Mouse (Mus musculus): Measurements from ENCODE around the gene Apbb1.

The Apbb1 gene

GRCm38 (mm10) chr7:105570756-105571155 lies 10.7 kb downstream of the Apbb1 start:
- DNase-seq (ENCODE audit: low spot score), result no peak

DNA sequence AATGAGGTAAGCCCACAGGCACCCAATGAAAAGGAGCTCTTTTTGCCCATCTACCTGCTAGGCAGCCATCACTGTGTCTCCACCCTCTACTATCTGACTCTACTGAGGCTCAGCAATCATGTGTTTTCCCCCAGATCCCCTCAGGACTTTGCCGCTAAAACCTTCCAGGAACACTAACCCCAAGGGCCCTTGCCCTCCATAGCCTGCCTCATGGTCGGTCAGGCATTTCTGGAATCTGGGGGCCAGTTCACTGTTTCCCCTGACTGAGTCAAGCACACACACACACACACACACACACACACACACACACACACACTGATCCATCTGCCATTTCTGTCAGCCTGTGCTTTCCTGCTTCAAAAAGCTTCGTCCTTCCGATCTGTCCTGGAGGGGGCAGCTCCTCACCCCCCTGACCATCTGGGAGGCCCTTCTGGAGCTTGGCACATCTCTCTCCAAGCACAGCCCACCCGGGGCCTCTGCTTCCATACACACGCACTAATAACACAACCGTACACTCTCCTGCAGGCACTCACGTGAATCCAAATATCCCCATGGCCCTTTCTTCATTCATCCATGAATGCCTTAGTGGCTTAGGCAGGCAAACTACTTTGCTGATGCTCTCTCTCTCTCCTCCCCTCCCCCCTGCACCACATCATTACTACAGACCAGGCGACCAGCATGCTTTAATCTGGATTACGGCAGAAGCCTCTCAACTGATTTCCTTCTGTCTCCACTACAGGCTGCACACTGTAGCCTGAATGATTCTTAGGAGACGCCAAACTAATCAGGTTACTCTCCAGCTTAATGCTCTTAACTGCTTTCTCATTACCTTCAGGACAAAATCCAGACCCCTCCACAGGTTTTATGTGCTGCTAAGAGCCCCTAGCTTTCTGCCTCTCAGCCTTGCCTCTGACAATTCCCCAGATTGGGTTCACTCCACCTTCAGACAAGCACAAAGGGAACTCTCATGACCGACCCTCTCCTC lies 11.6 kb downstream of the Apbb1 start:
- DNase-seq (ENCODE audit: low spot score), result no peak

- DNase-seq (ENCODE audit: low spot score), result no peak
Measured at GRCm38 (mm10) chr7:105568988-105569471, 12.4 kb downstream of the Apbb1 start.

GRCm38 (mm10) chr7:105568583-105568982 lies 12.9 kb downstream of the Apbb1 start:
- no peak for DNase-seq (ENCODE audit: low spot score)

DNA sequence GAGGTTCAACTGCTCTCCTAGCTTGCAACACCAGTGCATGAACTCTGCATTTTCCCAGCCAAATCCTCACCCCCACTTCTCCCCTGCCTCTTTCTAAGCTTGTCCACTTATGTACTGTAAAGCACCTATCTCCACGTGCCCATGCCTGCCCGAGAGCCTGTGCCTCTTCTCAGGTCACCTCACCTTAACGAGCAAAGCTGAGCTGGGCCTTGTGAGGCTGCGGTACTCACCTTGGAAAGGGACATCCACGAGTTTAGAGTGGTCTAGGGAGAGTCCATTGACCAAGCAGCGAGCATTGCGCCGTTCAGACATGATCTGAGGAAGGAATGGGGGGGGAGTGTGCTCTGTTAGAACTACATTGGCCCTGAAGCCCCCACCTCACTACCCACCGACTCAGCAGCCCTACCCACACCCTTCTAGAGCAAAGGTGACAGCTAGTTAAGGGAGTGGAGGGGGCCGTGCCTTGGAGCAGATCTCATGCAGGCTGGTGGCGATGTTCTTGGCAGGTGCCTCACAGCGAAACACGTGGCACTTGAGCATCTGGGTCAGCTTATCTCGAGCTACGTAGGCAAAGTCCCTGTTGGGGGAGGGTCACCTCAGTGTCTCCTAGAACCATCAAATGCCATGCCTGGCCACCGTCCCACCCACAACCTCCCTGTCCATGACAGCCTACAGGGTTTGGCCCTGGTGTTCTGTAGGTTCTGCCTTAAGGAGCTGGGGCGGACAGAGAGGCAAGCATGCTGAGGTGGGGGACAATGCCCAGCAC lies 16.2 kb downstream of the Apbb1 start:
- no peak for DNase-seq (ENCODE audit: low spot score)

DNA sequence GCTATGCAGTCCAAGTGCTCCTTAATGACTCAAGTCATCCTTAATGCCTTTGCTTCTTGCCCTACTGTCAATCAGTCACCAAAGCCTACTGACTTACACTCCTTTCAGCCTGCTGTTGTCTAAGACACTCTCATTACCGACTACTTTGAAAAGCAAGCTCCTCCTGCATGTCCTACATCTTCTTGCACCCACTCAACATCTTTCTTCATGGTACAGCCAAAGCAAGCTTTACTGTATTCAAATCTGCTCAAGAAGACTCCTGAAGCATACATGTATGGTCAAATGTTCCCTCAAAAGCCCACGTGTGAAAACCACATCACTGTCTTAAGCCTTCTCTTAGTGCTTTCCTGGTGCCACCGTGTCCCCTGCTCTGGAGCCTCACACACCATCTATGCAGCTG lies 18.1 kb downstream of the Apbb1 start:
- no peak for DNase-seq (ENCODE audit: low spot score)

DNA sequence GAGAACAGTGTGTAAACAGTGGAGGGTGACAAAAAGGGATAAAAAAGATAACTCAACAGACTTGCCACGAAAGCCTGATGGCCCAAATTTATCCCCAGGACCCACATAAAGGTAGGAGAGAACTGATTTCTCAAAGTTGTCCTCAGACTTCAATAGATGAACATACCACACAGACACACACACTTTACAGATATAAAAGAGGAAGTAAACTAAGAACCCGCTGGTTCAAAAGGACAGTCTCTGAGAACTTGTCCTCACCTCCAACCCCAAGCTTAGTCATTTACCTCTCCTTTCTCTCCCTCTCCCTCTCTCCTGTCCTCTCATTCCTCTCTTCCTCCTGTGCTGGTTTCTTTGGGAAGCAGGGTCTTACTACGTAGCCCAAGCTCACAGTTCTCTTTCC lies 19.1 kb downstream of the Apbb1 start:
- no peak for DNase-seq (ENCODE audit: low spot score)

- DNase-seq (ENCODE audit: low spot score), result no peak
Measured at GRCm38 (mm10) chr7:105559016-105559415, 22.4 kb downstream of the Apbb1 start.

DNA sequence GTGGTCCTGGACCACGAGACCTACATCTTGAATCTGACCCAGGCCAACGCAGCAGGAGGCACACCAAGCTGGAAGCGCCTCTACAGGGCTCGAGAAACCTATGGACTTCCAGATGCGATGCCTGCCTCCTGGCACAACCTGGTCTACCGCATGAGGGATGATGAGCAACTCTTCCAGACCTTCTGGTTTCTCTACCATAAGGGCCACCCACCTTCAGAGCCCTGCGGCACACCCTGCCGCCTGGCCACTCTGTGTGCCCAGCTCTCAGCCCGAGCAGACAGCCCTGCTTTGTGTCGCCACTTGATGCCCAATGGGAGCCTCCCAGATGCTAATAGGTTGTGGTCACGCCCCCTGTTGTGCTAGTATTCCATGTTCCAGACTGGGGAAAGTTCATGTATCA lies 23.8 kb downstream of the Apbb1 start:
- no peak for DNase-seq (ENCODE audit: low spot score)

- no peak for DNase-seq (ENCODE audit: low spot score)
Measured at GRCm38 (mm10) chr7:105556406-105556805, 25.0 kb downstream of the Apbb1 start.

GRCm38 (mm10) chr7:105555571-105555970 lies 25.9 kb downstream of the Apbb1 start:
- DNase-seq (ENCODE audit: low spot score), result no peak

DNA sequence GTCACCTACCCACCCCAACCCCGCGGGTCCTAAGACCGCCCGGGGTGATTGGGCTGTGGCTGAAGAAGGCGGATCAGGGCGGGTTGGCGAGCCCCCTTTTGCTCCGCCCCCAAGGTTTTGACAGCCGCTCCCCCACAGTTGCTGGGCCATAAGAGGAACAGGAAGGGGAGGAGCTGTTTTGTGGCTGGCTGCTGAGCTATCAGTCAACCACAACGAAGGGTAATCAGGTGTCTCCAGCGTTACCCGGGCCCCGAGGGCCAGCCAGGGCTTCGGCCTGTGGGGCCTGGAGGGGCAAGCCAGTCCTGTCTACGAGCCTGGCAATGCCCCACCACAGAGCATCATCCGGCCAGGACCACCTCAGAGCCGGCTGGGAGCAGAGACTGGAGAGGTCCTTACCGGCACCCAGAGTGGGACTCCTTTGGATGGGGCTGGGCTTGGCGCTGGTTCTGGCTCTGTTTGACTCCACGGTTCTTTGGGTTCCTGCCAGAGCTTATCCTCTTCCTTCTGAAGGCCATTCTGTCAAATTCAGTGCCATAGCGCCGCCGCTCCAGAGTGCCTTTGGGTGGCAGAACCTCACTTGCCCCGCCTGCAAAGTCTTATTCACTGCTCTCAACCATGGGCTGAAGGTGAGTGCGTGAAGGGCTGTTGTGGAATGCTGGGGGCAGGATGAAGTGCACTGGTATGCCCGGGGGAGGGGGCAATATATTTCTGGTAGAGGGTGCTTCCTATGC lies 27.1 kb downstream of the Apbb1 start, which contains the start of gene Smpd1:
Smpd1 (plus strand) TSS at position 149 of the 731 bp plus-strand sequence.
- DNase-seq (ENCODE audit: low spot score), result peak; percentile 66

DNA sequence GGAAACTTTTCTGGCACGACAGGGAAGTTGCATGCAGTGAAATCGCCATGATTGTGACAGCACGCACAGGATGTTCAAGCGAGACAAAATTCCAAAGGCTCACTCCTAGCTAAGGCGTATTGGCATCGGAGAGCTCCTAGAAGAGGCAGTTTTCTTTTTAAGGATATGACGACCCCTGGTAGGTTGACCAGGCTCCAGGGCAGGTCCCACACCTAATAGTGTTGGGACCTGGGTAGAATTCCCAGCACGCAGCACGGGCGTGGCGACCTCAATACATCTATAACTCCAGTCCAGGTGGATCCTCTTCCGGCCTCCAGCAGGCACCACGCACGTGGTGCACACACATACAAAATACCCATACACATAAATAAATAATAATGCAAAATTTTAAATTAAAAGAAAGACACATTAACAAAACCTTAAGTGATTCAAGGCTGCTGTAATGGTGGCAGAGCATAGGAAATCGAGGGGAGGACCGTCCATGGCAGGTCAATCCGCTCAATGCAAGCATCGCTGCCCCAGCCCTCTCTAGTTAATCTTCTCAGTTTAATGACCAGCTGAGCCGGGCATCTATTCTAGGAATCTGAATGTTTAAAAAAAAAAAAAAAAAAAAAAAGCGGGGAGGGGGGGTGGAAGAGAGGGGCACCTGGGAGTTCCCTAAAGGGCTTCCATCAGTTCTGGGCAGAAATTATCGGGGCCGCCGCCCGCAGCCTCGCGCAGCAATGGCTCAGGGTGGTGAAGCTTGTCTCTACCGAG lies 27.8 kb downstream of the Apbb1 start:
- DNase-seq (ENCODE audit: low spot score), result no peak

DNA sequence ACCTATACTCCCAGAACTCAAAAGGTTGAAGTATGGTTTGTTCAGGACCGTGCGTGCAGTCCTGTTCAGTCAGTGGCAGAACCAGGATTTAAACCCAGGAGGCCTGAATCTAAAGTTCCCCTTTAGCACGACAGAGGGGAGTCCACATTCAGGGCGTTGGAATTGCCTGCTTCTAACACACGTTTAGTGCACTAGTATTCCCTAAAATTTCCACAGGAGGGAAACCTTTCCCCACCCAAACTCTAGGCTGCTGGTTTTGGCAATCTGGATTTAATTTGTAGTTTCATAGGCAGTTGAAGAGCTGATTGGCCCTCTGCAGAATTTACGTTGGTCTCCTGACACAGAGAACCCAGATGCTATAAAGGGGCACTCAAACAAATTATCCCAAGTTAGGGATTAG lies 32.4 kb downstream of the Apbb1 start:
- peak; percentile 25 for DNase-seq (ENCODE audit: low spot score)

DNA sequence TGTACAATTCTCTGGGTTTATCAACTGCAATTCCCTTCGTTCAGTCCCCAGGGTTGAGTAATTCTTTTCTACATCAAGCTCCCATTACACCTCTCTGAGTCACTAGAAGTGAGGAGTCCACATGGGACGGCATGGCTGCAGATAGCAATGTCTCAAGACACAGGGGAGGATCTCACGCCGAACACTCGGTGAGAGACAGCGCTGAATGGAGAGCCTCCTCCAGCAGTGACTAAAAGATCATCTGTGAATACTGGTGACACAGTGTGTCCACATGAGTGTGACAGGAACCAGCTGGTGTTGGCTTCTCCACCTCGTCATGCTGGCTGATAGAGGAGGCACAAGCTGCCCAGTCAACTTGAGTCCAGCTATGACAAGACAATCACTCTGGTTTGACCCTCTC lies 33.5 kb downstream of the Apbb1 start:
- no peak for DNase-seq (ENCODE audit: low spot score)

GRCm38 (mm10) chr7:105545986-105546385 lies 35.5 kb downstream of the Apbb1 start:
- no peak for DNase-seq (ENCODE audit: low spot score)

GRCm38 (mm10) chr7:105534162-105534561 lies 47.3 kb downstream of the Apbb1 start:
- DNase-seq (ENCODE audit: low spot score), result no peak

DNA sequence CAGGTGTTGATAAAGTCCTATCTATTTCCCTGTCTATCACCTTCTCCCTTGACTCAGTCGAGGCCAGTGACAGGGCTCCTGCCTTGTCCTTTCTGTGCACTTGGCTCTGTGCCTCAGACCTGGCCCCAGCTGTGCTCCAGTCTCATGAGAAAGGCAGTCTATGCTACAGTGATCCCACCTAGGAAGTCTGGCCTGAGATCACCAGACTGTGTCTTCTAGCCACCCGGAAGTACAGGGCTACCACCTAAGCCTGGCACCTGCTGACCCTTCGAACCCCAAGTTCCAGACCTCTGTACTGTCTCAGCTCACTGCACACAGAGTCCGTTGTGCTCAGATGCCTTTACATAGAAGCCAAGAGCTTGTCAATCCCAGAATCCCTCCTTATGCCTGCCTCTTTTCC lies 53.4 kb downstream of the Apbb1 start:
- DNase-seq (ENCODE audit: low spot score), result no peak

GRCm38 (mm10) chr7:105527306-105527937 lies 54.0 kb downstream of the Apbb1 start:
- peak; percentile 31 for DNase-seq (ENCODE audit: low spot score)

DNA sequence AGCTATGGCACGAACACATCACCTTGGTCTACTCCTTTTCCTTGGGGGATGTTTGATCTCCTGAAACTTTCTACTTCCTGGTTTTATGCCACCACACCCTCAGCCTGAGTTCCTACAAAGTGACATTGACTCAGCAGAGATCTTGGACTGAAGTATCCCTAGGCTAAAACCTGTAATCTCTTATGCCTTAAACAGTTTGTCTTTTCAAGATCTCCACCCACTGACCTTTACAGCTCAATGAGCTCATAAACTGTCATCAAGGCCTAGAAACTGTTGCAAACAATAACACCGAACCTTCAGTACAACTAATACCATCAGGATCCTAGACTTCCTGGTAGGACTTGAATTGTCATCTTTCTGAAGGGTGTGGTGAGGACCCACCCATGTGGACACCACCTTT lies 57.2 kb downstream of the Apbb1 start:
- DNase-seq (ENCODE audit: low spot score), result no peak

- DNase-seq (ENCODE audit: low spot score), result no peak
Measured at GRCm38 (mm10) chr7:105520201-105520600, 61.3 kb downstream of the Apbb1 start.

Measured in ovary, postnatal 14 days (tissue).